Mouse (Mus musculus) stomach, embryonic 15.5 days (tissue): ENCODE results near the gene Nek6. TPM values are rescaled to one million over a fixed set of nuclear protein-coding genes. Genes with fewer than 3 reads are reported as not detected.

ENCODE experiments used
- ATAC-seq: fragments of 200-750 bp; cut with Nextera tagmentation; 2 replicates; pipeline ENCODE4 v1.8.0; 2017; ENCODE audit warnings: low read depth, moderate number of reproducible peaks, moderate TSS enrichment; ENCODE audit not compliant: insufficient read depth, low FRiP score
- H3K27ac ChIP-seq: fragments of 300-500 bp; sonication (generic); 2 replicates; pipeline ENCODE4 v1.5.1; 2015; ENCODE audit warnings: mild to moderate bottlenecking, inconsistent platforms
- H3K27me3 ChIP-seq: fragments of 300-500 bp; sonication (generic); replicated peaks from 2 replicates; pipeline ENCODE4 v1.6.1; 2015; ENCODE audit warnings: inconsistent platforms
- H3K36me3 ChIP-seq: fragments of 300-500 bp; sonication (generic); 2 replicates; pipeline ENCODE4 v1.6.1; 2015; ENCODE audit warnings: inconsistent platforms
- H3K4me1 ChIP-seq: fragments of 300-500 bp; sonication (generic); 2 replicates; pipeline ENCODE4 v1.6.1; 2015; ENCODE audit warnings: inconsistent platforms
- H3K4me2 ChIP-seq: fragments of 300-500 bp; sonication (generic); 2 replicates; pipeline ENCODE4 v1.6.1; 2015; ENCODE audit warnings: mild to moderate bottlenecking, inconsistent platforms
- H3K4me3 ChIP-seq: fragments of 300-500 bp; sonication (generic); replicated peaks from 2 replicates; pipeline ENCODE4 v1.5.1; 2015; ENCODE audit warnings: inconsistent platforms
- H3K9ac ChIP-seq: fragments of 300-500 bp; sonication (generic); 2 replicates; pipeline ENCODE4 v1.6.1; 2015; ENCODE audit warnings: inconsistent platforms
- H3K9me3 ChIP-seq: fragments of 300-500 bp; sonication (generic); 2 replicates; pipeline ENCODE4 v1.6.1; 2016; ENCODE audit warnings: inconsistent platforms
- WGBS: fragments of 180-500 bp; shearing (Covaris S2); methylation state at CpG from one replicate; pipeline ENCODE4 v1.1.7; 2015; 5-methylcytosine and 5-hydroxymethylcytosine counted together
- polyA plus RNA-seq: library from polyadenylated mRNA; unstranded; fragments of >200 nt; fragmentation: Nextera tagmentation; extraction: Ambion mirVana; gene quantifications from 2 replicates; pipeline ENCODE4 v1.2.1, GENCODE M21; 2015

Gene Nek6
- polyA plus RNA-seq, 1 experiment from 2014 or later = 109 TPM

- no peak for ATAC-seq
- H3K36me3 ChIP-seq = no peaks in the 10 kb centered on the region
- no peaks in the 10 kb centered on the region for H3K9me3 ChIP-seq
- H3K4me1 ChIP-seq = peaks cover 22% of the 10 kb centered on the region; the same call in 1 of the 2 replicates
- H3K27me3 ChIP-seq = no peaks in the 10 kb centered on the region
- 75% methylated on average over 11 of the region's 11 CpGs for WGBS
- H3K27ac ChIP-seq = peak overlapping the region; percentile 93; the same call in 1 of the 2 replicates
- no peak overlapping the region for H3K4me2 ChIP-seq
- H3K4me3 ChIP-seq = no peak overlapping the region
- no peak overlapping the region for H3K9ac ChIP-seq
Observed at GRCm38 (mm10) chr2:38484556-38484955, 26.9 kb upstream of the Nek6 start.

GRCm38 (mm10) chr2:38485409-38485808 is 26.0 kb upstream of the Nek6 start:
- 76% methylated on average over 3 of the region's 3 CpGs for WGBS
- Histone ChIP-seq H3K4me2 (no peak overlapping the region), H3K27ac (peak overlapping the region; percentile 93), H3K9me3 (no peaks in the 10 kb centered on the region), H3K27me3 (no peaks in the 10 kb centered on the region), H3K4me1 (peaks cover 22% of the 10 kb centered on the region; the same call in 1 of the 2 replicates), H3K36me3 (no peaks in the 10 kb centered on the region), H3K9ac (no peak overlapping the region), H3K4me3 (no peak overlapping the region)
- no peak for ATAC-seq

DNA sequence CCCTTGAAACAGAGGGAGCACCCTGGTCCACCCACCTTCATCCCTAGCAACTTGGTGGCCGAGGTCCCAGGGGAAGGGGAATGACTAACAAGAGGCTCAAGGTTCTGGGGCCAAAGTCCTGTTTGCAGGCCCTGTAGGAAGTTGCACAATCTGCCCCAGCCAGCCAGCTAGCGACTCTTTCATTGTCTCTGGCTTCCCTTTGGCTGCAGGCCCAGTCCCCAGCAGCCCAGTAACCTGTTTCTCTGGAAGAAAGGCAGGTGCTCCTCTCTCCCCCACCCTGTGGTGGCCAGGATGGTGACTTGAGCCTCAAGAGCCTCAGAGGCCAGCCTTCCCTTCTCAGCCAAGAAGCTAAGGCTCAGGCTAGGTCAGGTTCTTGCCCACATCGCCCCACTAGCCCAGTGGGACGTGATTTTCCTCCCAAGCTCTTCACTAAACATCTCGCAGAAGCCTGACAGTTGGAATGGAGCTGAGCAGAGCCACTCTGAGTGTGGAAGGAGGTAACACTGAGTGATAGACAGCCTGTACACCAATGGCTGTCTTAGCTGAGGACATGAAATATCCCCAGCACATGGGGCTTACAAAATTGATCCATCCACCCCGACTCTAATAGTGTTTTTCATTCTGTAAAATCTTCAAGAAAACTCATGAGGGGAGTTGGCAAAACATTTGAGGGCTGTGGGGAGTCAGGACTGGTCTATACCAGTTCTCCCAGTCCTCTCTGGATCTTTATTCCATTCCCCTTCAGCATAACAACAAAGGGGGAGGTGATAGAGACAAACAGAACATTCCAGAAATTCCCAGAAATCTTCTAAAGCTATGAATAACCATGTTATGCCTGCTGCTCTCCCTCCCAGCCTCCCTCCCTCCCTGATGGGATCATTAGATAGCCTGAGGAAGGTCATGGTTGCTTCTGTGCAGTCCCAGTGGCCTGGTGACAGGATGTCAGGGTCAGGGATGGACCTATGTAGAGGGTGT is 25.2 kb upstream of the Nek6 start:
- no peak overlapping the region for H3K4me2 ChIP-seq
- 54% methylated on average over 6 of the region's 6 CpGs for WGBS
- peaks cover 22% of the 10 kb centered on the region; the same call in 1 of the 2 replicates for H3K4me1 ChIP-seq
- H3K27ac ChIP-seq = peak overlapping the region; percentile 93
- no peaks in the 10 kb centered on the region for H3K27me3 ChIP-seq
- no peaks in the 10 kb centered on the region for H3K36me3 ChIP-seq
- no peak overlapping the region for H3K4me3 ChIP-seq
- ATAC-seq = peak; percentile 93
- no peaks in the 10 kb centered on the region for H3K9me3 ChIP-seq
- no peak overlapping the region for H3K9ac ChIP-seq

GRCm38 (mm10) chr2:38497594-38497993 is 13.8 kb upstream of the Nek6 start:
- Histone ChIP-seq H3K4me2 (no peak overlapping the region), H3K9ac (no peak overlapping the region), H3K4me1 (no peaks in the 10 kb centered on the region), H3K4me3 (no peak overlapping the region), H3K27ac (no peak overlapping the region), H3K27me3 (no peaks in the 10 kb centered on the region), H3K36me3 (no peaks in the 10 kb centered on the region), H3K9me3 (no peaks in the 10 kb centered on the region)
- ATAC-seq = no peak

- Histone ChIP-seq H3K27me3 (no peaks in the 10 kb centered on the region), H3K27ac (no peak overlapping the region), H3K9me3 (no peaks in the 10 kb centered on the region), H3K4me2 (no peak overlapping the region), H3K9ac (no peak overlapping the region), H3K36me3 (no peaks in the 10 kb centered on the region), H3K4me3 (no peak overlapping the region), H3K4me1 (no peaks in the 10 kb centered on the region)
- 27% methylated on average over 1 of the region's 1 CpGs for WGBS
- no peak for ATAC-seq
Observed at GRCm38 (mm10) chr2:38501606-38502005, 9.8 kb upstream of the Nek6 start.

GRCm38 (mm10) chr2:38502123-38502522 is 9.3 kb upstream of the Nek6 start:
- Histone ChIP-seq H3K4me3 (no peak overlapping the region), H3K36me3 (no peaks in the 10 kb centered on the region), H3K27me3 (no peaks in the 10 kb centered on the region), H3K9me3 (no peaks in the 10 kb centered on the region), H3K4me1 (no peaks in the 10 kb centered on the region), H3K27ac (no peak overlapping the region), H3K4me2 (no peak overlapping the region), H3K9ac (no peak overlapping the region)
- 63% methylated on average over 6 of the region's 6 CpGs for WGBS
- ATAC-seq = no peak

GRCm38 (mm10) chr2:38502747-38503146 is 8.7 kb upstream of the Nek6 start:
- no peak overlapping the region for H3K27ac ChIP-seq
- no peaks in the 10 kb centered on the region for H3K36me3 ChIP-seq
- H3K9ac ChIP-seq = no peak overlapping the region
- no peaks in the 10 kb centered on the region for H3K27me3 ChIP-seq
- H3K9me3 ChIP-seq = no peaks in the 10 kb centered on the region
- H3K4me3 ChIP-seq = no peak overlapping the region
- H3K4me2 ChIP-seq = no peak overlapping the region
- 82% methylated on average over 3 of the region's 3 CpGs for WGBS
- H3K4me1 ChIP-seq = no peaks in the 10 kb centered on the region
- no peak for ATAC-seq

GRCm38 (mm10) chr2:38504311-38504710 is 7.1 kb upstream of the Nek6 start:
- H3K4me3 ChIP-seq = no peak overlapping the region
- H3K9me3 ChIP-seq = no peaks in the 10 kb centered on the region
- no peak for ATAC-seq
- H3K4me2 ChIP-seq = no peak overlapping the region
- no peak overlapping the region for H3K9ac ChIP-seq
- H3K27me3 ChIP-seq = no peaks in the 10 kb centered on the region
- H3K27ac ChIP-seq = no peak overlapping the region
- H3K36me3 ChIP-seq = no peaks in the 10 kb centered on the region
- 27% methylated on average over 6 of the region's 6 CpGs for WGBS
- no peaks in the 10 kb centered on the region for H3K4me1 ChIP-seq

DNA sequence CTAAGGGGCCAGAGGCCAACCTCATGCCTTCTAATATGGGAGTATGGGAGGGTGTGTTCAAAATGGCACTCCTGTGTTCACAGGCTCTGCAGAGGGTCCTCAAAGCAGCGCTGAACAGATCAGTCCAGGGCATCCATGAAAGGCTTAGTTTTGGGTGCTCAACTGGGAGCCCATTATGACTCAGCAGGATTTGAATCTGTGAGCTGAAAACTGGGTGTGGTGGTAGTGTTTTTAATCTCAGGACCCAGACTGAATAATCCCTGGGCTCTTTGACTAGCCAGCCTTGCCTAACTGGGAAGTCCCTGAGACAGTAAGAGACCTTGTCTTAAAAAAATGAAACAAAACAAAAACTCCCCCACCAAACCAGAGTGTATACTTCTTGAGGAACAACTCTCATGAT is 4.3 kb upstream of the Nek6 start:
- Histone ChIP-seq H3K27ac (no peak overlapping the region), H3K4me3 (no peak overlapping the region), H3K9me3 (no peaks in the 10 kb centered on the region), H3K4me1 (no peaks in the 10 kb centered on the region), H3K27me3 (no peaks in the 10 kb centered on the region), H3K9ac (no peak overlapping the region), H3K36me3 (no peaks in the 10 kb centered on the region), H3K4me2 (no peak overlapping the region)
- ATAC-seq = no peak
- WGBS = 80% methylated on average over 1 of the region's 1 CpGs

DNA sequence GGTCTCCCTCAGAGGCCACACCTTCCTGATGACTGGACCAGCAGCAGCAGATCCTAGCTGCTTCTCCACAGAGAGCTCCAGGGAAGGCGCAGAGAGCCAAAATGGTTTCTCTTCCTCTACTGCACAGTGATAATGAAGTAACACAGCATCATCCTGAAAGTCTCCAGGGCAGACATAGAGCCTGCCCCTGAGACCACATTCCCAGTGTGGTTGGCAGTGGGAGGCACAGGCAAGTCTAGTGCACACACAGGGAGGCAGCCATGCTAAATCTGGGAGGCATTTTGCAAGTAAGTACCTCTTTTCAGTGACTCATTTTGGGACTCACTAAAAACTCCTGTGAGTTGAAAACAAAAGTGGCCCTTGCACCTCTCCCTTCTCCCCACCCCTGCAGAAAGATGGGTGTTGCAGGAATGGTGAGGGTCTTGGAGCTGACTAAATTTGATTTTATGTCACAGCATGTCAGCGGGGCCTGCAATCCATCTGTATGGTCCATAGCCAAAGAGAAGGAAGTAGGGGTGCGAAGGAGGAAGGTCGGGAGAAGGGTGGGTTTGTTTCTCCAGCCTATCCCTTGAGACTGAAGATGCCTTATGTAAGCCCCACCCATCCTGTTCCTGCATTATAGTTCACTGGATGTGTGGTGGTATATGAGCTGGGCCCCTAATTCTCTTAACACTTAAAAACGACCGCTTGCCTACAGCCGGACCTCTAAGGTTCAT is 2.3 kb upstream of the Nek6 start:
- no peak overlapping the region for H3K9ac ChIP-seq
- H3K4me1 ChIP-seq = peaks cover 10% of the 10 kb centered on the region; the same call in 1 of the 2 replicates
- WGBS = 78% methylated on average over 7 of the region's 7 CpGs
- H3K4me2 ChIP-seq = no peak overlapping the region
- no peak for ATAC-seq
- H3K36me3 ChIP-seq = no peaks in the 10 kb centered on the region
- H3K27ac ChIP-seq = no peak overlapping the region
- H3K27me3 ChIP-seq = no peaks in the 10 kb centered on the region
- H3K4me3 ChIP-seq = no peak overlapping the region
- no peaks in the 10 kb centered on the region for H3K9me3 ChIP-seq

DNA sequence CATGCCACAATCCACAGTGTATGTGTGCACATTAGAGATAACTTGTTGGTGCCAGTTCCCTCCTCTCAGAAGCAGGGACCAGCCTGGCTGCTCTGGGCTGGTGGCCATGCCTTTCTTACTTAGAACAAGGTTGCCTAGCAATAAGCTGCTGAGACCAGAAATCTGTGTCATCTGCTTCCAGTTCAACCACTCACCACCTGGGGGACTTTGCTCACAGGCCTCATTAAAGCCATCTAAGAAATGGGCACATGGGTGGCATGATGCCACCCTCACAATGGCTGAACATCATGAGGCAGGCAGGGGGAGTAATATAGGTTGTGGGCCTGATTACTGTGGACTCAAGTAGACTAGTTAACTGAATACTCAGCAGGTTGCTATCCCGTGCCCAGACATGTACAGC is 1.3 kb upstream of the Nek6 start:
- peaks cover 13% of the 10 kb centered on the region for H3K4me1 ChIP-seq
- no peaks in the 10 kb centered on the region for H3K9me3 ChIP-seq
- no peak overlapping the region for H3K4me2 ChIP-seq
- 81% methylated on average over 1 of the region's 1 CpGs for WGBS
- no peak for ATAC-seq
- no peaks in the 10 kb centered on the region for H3K27me3 ChIP-seq
- no peak overlapping the region for H3K27ac ChIP-seq
- H3K4me3 ChIP-seq = no peak overlapping the region
- H3K9ac ChIP-seq = no peak overlapping the region
- H3K36me3 ChIP-seq = no peaks in the 10 kb centered on the region
